Mouse (Mus musculus) forebrain, embryonic 13.5 days (tissue): ENCODE data around the gene Kcnd1. TPM values are rescaled to one million over a fixed set of nuclear protein-coding genes. Genes with fewer than 3 reads are reported as not detected.

Experiments used
- ATAC-seq: fragments of 200-750 bp; cut with Nextera tagmentation; 2 replicates; pipeline ENCODE4 v1.8.0; 2017
- H3K27ac ChIP-seq: fragments of 300-500 bp; sonication (generic); 2 replicates; pipeline ENCODE4 v1.5.1; 2015; ENCODE audit warnings: inconsistent platforms, mild to moderate bottlenecking, moderate library complexity
- H3K27me3 ChIP-seq: fragments of 300-500 bp; sonication (generic); 2 replicates; pipeline ENCODE4 v1.6.1; 2015; ENCODE audit warnings: mild to moderate bottlenecking, inconsistent platforms
- H3K36me3 ChIP-seq: fragments of 300-500 bp; sonication (generic); 2 replicates; pipeline ENCODE4 v1.6.1; 2015; ENCODE audit warnings: mild to moderate bottlenecking, inconsistent platforms; ENCODE audit not compliant: poor library complexity, severe bottlenecking
- H3K4me1 ChIP-seq: fragments of 300-500 bp; sonication (generic); 2 replicates; pipeline ENCODE4 v1.6.1; 2015; ENCODE audit warnings: inconsistent platforms
- H3K4me2 ChIP-seq: fragments of 300-500 bp; sonication (generic); 2 replicates; pipeline ENCODE4 v1.6.1; 2015; ENCODE audit warnings: inconsistent platforms, mild to moderate bottlenecking, moderate library complexity
- H3K4me3 ChIP-seq: fragments of 300-500 bp; sonication (generic); 2 replicates; pipeline ENCODE4 v1.5.1; 2015; ENCODE audit warnings: mild to moderate bottlenecking, inconsistent platforms
- H3K9ac ChIP-seq: fragments of 300-500 bp; sonication (generic); 2 replicates; pipeline ENCODE4 v1.6.1; 2015; ENCODE audit warnings: mild to moderate bottlenecking, inconsistent platforms
- H3K9me3 ChIP-seq: fragments of 300-500 bp; sonication (generic); replicated peaks from 2 replicates; pipeline ENCODE4 v1.6.1; 2016; ENCODE audit warnings: inconsistent platforms
- WGBS: fragments of 180-500 bp; shearing (Covaris S2); methylation state at CpG from one replicate; pipeline ENCODE4 v1.1.7; 2015; 5-methylcytosine and 5-hydroxymethylcytosine counted together
- polyA plus RNA-seq: library from polyadenylated mRNA; unstranded; fragments of >200 nt; fragmentation: Nextera tagmentation; extraction: Ambion mirVana; gene quantifications from 2 replicates; pipeline ENCODE4 v1.2.1, GENCODE M21; 2015

The Kcnd1 gene
- 1.1 and 1.4 TPM in 2 replicates for polyA plus RNA-seq

- Histone ChIP-seq H3K36me3 (peaks cover 26% of the 10 kb centered on the region), H3K4me2 (peak within 1 kb of the TSS; percentile 58), H3K9me3 (no peaks in the 10 kb centered on the region), H3K4me3 (peak within 1 kb of the TSS; percentile 33), H3K27me3 (no peaks in the 10 kb centered on the region), H3K9ac (peak within 1 kb of the TSS; percentile 40), H3K4me1 (no peaks in the 10 kb centered on the region), H3K27ac (no peak within 1 kb of the TSS)
- WGBS: 19% methylated on average over 16 of the region's 24 CpGs
- ATAC-seq: peak; percentile 74
Observed at GRCm38 (mm10) chrX:7821865-7822779, at the start of gene Kcnd1. Gene Kcnd1, plus strand, starts transcription at chrX:7822289.

DNA sequence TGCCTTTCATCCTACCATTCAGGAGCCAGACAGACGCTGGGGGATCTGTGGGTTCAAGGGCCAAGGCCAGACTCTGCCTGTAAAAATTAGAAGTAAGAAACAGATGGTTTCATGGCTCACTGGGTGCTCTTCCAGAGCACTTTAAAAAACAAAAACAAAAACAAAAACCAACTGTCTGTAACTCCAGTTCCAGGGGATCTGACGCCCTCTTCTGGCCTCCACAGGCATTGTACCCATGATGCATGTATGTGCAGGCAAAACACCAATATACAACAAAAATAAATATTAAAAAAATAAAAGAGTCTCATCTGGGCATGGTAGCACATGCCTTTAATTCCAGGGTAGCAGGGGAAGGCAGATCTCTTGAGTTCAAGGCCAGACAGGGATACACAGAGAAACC, 49.3 kb upstream of the Kcnd1 start:
- H3K4me3 ChIP-seq: no peak overlapping the region
- ATAC-seq: no peak
- no peak overlapping the region for H3K9ac ChIP-seq
- 54% methylated on average over 2 of the region's 2 CpGs for WGBS
- H3K4me2 ChIP-seq: no peak overlapping the region
- H3K36me3 ChIP-seq: peaks cover 41% of the 10 kb centered on the region; the same call in 1 of the 2 replicates
- no peak overlapping the region for H3K27ac ChIP-seq
- no peaks in the 10 kb centered on the region; the same call in 1 of the 2 replicates for H3K9me3 ChIP-seq
- no peaks in the 10 kb centered on the region for H3K27me3 ChIP-seq
- no peaks in the 10 kb centered on the region for H3K4me1 ChIP-seq

- WGBS: 75% methylated on average over 9 of the region's 9 CpGs
Observed at GRCm38 (mm10) chrX:7775501-7776205, 46.4 kb upstream of the Kcnd1 start.

GRCm38 (mm10) chrX:7776329-7777082, 45.6 kb upstream of the Kcnd1 start:
- Histone ChIP-seq H3K4me3 (no peak overlapping the region), H3K9me3 (no peaks in the 10 kb centered on the region), H3K27me3 (no peaks in the 10 kb centered on the region), H3K4me2 (no peak overlapping the region), H3K36me3 (peaks cover 16% of the 10 kb centered on the region; the same call in 1 of the 2 replicates), H3K4me1 (no peaks in the 10 kb centered on the region), H3K27ac (no peak overlapping the region), H3K9ac (no peak overlapping the region)
- WGBS: 48% methylated on average over 8 of the region's 8 CpGs
- ATAC-seq: peak; percentile 59

More at GRCm38 (mm10) chrX:7775501-7776205, 46.4 kb upstream of the Kcnd1 start:
- H3K27ac ChIP-seq: no peak overlapping the region
- no peaks in the 10 kb centered on the region for H3K27me3 ChIP-seq
- H3K36me3 ChIP-seq: peaks cover 22% of the 10 kb centered on the region; the same call in 1 of the 2 replicates
- H3K9me3 ChIP-seq: no peaks in the 10 kb centered on the region; the same call in 1 of the 2 replicates
- ATAC-seq: no peak
- H3K4me1 ChIP-seq: no peaks in the 10 kb centered on the region
- H3K4me3 ChIP-seq: no peak overlapping the region
- H3K4me2 ChIP-seq: no peak overlapping the region
- no peak overlapping the region for H3K9ac ChIP-seq

DNA sequence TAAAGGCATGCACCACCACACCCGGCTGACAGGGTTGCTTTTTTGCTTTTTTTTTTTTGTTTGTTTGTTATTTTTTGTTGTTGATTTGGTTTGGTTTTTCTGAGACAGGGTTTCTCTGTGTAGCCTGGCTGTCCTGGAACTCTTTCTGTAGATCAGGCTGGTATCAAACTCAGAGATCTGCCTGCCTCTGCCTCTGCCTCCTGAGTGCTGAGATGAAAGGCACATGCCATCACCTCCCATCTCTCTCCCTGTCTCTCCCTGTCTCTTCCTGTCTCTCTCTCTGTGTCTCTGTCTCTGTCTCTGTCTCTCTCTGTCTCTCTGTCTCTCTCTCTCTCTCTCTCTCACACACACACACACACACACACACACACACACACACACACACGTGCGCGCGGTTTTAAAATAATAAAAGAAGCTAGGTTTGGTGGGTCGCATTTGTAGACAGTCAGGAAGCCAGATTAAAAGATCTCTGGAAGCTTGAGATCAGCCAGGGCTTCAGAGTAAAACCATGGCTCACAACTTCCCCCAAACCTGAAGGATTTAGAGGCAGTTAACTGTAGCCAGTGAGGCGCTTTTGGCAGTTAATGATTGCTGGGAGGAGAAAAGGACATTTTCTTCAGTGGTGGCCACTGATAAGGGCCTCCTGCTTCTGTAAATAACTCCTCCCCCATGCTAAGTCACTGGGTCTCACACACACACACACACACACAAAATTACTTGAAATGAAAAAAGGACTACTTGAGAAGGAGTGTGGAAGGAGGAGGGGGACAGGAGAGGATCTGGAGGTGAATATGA, 43.4 kb upstream of the Kcnd1 start:
- no peak for ATAC-seq
- Histone ChIP-seq H3K4me2 (no peak overlapping the region), H3K36me3 (peaks cover 8% of the 10 kb centered on the region; the same call in 1 of the 2 replicates), H3K4me1 (no peaks in the 10 kb centered on the region), H3K9ac (no peak overlapping the region), H3K4me3 (no peak overlapping the region), H3K27me3 (no peaks in the 10 kb centered on the region), H3K27ac (no peak overlapping the region), H3K9me3 (no peaks in the 10 kb centered on the region)
- WGBS: 84% methylated on average over 7 of the region's 7 CpGs

DNA sequence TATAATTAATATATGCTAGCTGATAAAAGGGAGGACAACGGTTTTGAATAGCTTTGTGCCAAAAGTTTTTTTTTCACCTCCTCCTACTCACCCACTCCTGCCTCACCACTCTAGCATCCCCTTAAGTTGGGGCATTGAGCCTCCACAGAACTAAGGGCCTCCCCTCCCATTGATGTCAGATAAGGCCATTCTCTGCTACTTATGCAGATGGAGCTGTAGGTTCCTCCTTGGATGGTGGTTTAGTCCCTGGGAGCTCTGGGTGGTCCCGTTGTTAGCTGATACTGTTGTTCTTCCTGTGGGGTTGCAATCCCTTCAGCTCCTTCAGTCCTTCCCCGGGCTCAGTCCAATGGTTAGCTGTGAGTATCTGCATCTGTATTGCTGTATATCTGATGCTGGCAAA, 42.8 kb upstream of the Kcnd1 start:
- no peaks in the 10 kb centered on the region for H3K4me1 ChIP-seq
- no peak overlapping the region for H3K4me2 ChIP-seq
- no peak for ATAC-seq
- no peak overlapping the region for H3K4me3 ChIP-seq
- H3K9me3 ChIP-seq: no peaks in the 10 kb centered on the region
- H3K9ac ChIP-seq: no peak overlapping the region
- no peak overlapping the region for H3K27ac ChIP-seq
- no peaks in the 10 kb centered on the region for H3K27me3 ChIP-seq
- H3K36me3 ChIP-seq: peaks cover 2% of the 10 kb centered on the region; the same call in 1 of the 2 replicates
- 14% methylated on average over 3 of the region's 3 CpGs for whole genome bisulfite sequencing

DNA sequence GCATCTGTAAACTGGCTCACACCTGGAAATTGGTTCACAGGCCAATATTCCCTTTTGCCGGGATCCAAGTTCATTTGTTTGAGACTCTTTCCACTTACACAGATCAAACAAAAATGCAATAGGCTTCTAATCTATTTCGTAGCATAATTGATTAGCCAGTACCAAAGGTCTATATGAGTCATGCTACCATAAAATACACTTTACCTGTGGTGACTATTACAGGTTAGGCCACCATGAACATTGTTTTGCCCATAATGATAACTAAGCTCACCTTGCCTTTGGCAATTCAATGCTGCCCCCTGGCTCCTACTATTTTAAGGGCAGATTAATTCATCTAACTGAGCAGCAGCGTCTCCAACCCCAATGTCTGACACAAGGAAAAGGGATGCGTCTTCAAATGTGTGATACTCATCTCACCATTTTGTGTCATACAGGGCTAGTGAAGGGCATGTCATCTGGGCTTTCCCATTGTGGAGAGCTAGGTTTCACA, 39.4 kb upstream of the Kcnd1 start:
- H3K36me3 ChIP-seq: no peaks in the 10 kb centered on the region
- H3K9me3 ChIP-seq: no peaks in the 10 kb centered on the region
- H3K4me1 ChIP-seq: no peaks in the 10 kb centered on the region
- no peak overlapping the region for H3K9ac ChIP-seq
- H3K27ac ChIP-seq: no peak overlapping the region
- WGBS: 81% methylated on average over 4 of the region's 4 CpGs
- ATAC-seq: no peak
- H3K4me3 ChIP-seq: no peak overlapping the region
- H3K4me2 ChIP-seq: no peak overlapping the region
- H3K27me3 ChIP-seq: no peaks in the 10 kb centered on the region

DNA sequence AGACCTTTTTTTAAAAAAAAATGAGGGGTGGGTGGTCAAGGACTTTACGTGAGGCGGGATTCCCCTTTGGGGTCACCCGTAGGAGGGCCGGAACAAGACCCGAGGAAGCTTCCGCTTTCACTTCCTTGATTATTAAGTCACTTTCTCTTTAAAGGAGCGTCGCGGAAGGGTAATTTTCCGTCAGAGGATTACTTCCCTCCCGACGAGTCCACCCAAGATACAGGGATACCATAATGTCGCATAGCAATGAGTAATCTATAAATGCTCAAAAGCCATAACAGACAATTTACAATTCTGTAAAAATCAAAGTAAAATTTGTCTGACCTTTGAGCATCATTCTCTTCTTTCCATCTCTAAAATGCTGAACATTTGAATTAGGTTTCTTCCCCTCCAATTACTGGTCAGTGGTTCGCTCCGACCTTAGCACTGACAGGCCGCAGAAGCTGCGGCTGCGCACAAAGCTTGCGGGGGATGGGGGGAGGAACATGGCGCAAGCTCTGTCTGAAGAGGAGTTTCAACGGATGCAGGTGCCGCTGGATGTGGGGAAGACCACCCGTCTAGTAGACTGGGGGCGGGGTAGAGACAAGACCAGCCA, 32.5 kb upstream of the Kcnd1 start, which contains the start of gene Gripap1:
Gene Gripap1 (plus strand): TSS at position 224 of the 595 bp plus-strand sequence.
- Histone ChIP-seq H3K27ac (no peak within 1 kb of the TSS; the same call in 1 of the 2 replicates), H3K36me3 (no peaks in the 10 kb centered on the region), H3K4me1 (peaks cover 14% of the 10 kb centered on the region; the same call in 1 of the 2 replicates), H3K27me3 (no peaks in the 10 kb centered on the region), H3K9me3 (no peaks in the 10 kb centered on the region; the same call in 1 of the 2 replicates), H3K4me2 (peak within 1 kb of the TSS; percentile 67), H3K4me3 (peak within 1 kb of the TSS; percentile 53), H3K9ac (peak within 1 kb of the TSS; percentile 67)
- 22% methylated on average over 24 of the region's 24 CpGs for WGBS
- peak; percentile 95 for ATAC-seq

DNA sequence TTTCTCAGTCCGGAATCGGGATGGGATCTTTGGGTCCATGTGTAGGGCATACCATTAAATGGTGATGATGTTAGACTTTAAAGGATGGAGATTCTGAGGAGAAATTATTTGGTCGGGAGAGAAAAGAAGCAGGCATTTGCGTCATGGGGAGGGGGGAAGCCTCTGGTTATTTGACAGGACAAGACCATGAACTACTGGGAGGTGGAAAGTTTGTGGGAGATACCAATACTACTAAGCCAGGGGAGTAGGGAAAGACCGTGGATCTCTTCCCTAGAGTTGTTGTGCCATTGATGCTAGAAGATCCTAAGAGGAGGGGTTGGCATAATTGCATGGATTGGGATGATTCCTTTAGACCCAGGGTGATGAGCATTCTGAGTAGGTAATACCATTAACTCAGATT, 31.8 kb upstream of the Kcnd1 start:
- H3K27ac ChIP-seq: no peak overlapping the region
- no peak for ATAC-seq

DNA sequence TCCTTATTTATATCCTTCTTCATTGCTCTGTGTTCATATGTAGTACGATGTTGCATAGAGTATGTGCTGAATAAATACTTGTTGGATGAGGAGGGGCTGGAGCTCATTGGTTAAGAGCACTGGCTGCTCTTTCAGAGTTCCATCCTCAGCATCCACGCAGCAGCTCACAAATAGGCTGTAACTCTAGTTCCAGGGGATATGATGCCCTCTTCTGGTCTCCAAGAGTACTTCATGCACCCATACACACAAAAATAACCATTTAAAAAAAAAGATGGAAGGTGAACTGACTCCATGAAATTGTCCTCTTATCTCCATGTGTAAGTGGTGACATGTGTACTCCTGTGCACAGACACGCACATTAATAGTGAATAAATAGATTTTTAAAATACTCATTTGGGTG, 28.7 kb upstream of the Kcnd1 start:
- Histone ChIP-seq H3K27me3 (no peaks in the 10 kb centered on the region), H3K4me2 (no peak overlapping the region), H3K36me3 (no peaks in the 10 kb centered on the region), H3K27ac (no peak overlapping the region), H3K9ac (no peak overlapping the region), H3K4me1 (peaks cover 14% of the 10 kb centered on the region; the same call in 1 of the 2 replicates), H3K4me3 (no peak overlapping the region), H3K9me3 (no peaks in the 10 kb centered on the region; the same call in 1 of the 2 replicates)
- 44% methylated on average over 3 of the region's 3 CpGs for WGBS
- ATAC-seq: no peak

More for the DNA sequence above, 31.8 kb upstream of the Kcnd1 start:
- Histone ChIP-seq H3K4me1 (peaks cover 14% of the 10 kb centered on the region; the same call in 1 of the 2 replicates), H3K36me3 (no peaks in the 10 kb centered on the region), H3K9me3 (no peaks in the 10 kb centered on the region; the same call in 1 of the 2 replicates), H3K27me3 (no peaks in the 10 kb centered on the region), H3K4me2 (peak overlapping the region; percentile 67), H3K9ac (peak overlapping the region; percentile 67), H3K4me3 (peak overlapping the region; percentile 53)
- WGBS: 16% methylated on average over 5 of the region's 5 CpGs
